Mouse (Mus musculus) T-cell, adult 2 months (primary cell): ENCODE data around the gene Rexo5.

Source experiments
- DNase-seq: peaks from one replicate; pipeline ENCODE4 v3.0.0; 2022; ENCODE audit warnings: low spot score

Gene Rexo5

DNA sequence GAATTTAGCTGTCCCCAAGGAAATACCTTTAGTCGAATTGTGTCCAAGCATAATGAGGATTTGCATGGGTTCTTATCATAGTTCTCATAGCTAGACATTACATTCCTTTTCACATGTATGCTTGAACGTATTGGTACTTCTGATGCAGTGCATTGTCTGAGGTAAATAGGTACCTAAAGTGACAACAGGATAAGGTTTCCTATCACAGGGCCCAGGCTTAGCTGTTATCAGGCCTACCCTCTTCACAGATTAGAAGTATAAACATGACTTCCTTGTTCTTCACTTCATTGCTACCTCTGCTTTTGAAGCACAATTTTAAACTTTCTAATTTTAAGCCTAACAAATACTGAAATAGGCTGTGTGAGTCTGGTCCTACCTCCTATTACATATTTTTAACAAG lies 51.7 kb downstream of the Rexo5 start:
- DNase-seq: no peak

DNA sequence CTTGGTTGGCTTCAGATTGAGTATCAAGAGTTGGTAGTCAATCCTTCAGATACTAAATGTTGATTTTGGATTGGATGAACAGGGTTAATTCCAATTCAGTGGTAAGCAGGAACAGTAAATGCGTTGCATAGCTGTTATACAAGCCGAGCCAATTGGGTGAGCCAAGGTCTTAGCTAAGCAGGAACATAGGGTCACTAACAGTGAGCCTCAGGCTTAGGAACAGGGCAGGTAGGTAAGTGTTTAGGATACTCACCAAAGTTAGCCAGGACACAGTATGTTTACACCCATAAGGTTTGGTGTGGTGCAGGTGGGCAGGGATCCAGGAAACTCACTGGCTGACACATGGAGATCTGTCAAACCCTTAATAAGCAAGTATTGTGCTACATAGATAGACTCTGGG lies 53.6 kb downstream of the Rexo5 start:
- no peak for DNase-seq

DNA sequence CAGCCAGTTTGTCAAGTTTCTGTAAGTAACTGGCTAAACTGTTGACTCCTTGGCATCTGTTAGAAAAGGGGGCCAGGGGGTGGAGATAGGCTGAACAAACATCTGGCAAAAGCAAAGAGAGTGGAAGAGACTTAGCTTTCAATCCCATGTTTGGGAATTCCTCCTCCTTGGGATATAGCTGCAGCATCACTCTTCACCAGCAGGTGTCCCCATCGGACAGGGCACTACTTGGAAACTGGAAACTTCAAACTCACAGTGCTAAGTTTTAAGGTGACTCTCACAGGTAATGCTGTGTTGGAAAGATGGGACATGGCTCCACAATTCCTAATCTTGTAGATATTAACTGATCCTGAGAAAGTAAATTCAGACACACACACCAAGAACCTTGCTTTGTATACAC lies 55.3 kb downstream of the Rexo5 start:
- no peak for DNase-seq

DNA sequence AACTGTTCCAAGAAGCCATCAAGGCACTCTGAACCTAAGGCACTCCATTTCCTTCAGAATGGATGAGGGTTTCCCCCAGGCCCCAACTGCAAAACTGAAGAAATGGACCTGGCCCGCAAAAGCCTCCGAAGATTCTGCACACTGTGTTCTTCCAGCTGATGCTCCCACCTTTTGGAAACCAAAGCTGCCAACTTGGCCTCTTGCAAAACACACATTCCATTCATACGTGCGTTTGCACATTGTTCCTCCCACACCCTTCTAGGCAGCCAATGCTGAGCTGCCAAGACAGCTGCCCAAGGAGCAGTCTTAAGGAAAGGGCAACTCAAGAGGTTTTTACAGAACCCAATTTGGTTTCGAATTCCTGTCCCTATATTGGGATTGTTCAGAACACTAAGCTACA lies 56.9 kb downstream of the Rexo5 start:
- DNase-seq: no peak

DNA sequence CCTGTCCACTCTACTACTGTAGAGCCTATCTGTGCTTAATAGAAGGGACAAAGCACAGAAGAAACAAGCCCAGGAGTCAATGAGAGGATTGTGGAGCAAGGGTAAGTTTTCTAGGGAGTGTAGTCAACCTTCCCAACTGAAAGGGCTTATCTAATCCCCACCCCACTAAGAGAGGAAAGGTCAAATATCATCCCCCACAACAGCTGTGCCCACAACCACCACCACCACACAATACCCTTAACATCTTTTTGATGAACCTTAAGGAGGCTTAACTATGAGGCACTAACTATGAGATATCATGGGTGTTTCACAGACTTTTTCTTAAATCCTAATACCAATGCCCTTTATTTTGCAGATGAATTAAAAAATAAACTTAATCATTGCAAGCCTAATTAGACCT lies 58.7 kb downstream of the Rexo5 start:
- no peak for DNase-seq

DNA sequence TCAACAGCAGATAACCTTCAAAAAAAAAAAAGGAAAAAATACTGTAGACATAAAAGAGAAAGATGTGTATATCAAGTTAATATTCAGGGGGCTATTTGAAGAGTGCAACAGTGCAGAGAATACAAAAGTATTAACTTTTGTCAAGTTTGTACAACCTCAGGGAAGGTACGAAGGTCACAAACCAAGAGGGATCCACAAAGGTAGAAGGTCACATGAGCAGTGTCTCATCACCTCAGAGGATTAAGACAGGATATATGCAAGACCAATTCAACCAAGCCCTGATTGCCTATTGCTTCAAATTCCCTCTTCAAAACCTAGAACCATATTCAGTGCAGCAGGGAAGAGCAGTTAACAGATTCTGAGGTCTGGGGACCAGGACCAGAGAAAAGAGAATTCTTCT lies 59.4 kb downstream of the Rexo5 start:
- no peak for DNase-seq

DNA sequence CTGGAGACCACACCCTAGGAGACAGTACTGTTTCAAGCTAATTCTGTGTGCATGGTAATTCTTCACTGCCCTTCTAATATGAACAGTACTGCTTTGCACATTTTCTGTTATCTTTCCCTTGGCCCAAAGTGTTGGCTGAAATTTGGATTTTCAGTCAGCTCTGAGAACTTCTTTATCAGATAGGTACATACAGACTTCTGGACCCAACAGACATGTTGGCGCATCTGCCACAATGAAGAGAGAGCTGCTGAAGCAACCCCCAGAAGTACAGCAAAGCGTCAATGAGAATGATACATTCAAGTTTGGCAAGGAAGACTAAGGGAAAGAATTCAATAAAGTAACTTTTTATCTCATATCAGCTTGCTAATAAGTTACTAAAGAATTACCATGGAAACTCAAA lies 60.6 kb downstream of the Rexo5 start:
- DNase-seq: no peak

DNA sequence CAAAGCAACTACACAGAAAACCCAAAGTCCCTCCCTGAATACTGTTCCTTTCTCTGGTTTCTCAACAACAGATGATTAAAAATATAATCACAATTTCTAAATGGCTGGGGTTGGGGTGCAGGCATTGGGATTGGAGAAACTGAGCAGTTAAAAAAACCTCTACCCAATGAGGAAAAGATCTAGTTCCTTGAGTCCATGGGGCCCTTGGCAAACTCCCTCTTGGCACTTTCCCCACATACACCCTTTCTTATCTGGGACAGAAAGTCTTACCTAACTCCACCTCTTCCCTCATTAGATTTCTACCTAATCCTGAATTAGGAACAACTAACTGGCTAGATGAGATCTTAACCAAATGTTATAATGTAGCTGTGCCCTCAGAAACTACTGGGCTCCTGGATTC lies 61.2 kb downstream of the Rexo5 start:
- no peak for DNase-seq

DNA sequence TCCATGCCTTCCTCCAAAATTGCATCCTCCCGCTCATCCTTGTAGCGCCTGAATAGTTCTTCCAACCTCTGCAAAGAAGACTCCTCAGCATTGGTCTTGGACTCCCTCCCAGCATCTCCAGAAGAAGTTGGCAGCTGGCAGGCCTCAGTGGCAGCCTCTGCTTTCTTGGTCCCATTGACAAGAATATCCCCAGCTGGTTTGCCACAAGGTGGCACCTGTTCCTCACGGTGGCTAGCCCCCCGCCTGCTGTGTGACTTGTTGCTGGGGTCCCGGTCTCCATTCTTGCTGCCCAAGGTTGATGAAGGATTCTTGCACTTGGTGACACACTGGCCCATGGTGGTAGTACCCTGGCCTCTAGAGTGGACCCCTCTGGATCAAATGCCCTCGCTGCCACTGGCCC lies 65.7 kb downstream of the Rexo5 start:
- DNase-seq: peak; percentile 10

DNA sequence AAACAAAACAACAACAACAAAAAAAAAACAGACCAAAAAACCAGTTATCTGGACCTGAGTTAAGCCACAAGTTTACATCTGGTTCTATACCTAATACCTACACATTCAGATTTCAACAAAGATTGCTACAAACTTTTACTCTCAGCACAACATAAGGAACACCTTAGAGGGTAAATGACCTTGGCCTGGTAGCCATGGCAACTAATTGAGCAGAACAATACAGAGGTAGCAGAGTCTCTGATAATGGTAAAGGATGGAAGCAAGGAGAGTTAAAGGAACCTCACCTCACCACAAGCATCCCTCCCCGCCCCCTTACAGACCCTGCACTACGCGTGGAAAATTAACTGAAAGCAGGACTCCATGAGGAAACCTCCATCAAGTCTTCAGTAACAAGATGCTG lies 66.3 kb downstream of the Rexo5 start:
- DNase-seq: no peak

DNA sequence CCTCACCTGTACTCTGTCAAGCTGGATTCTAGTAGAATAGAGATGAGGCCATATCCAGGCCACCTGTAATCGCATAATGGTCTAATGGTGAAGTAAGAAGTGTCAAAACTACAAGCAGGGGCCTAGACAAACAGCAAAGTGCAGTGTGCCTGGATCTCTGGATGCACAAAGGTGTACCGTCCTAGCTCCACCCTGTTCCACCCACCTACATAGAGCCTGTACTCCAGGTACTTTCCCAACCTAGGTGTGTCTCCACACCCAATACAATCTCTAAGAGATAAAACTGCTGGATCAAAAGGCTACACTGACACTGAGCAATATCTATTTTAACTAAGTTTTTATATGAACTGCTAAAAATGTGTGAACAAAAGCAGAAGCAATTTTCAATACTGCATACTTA lies 66.7 kb downstream of the Rexo5 start:
- DNase-seq: no peak

DNA sequence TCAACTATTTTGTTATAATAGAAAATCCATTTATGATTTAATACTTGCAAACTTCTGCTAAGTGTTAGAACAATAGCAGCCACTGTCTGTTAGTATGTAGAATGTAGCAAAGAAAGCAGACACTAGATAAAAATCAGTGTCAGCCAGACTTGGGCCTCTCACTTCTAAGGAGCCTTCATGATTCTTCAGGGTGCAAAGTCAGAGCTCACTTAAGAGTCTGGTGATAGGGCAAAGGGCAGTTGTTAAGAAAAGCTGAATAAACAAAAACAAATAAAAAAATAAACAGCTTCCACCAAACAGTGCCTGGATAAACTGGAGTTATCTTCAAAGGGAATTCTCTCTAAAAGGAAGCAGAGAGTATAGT lies 67.1 kb downstream of the Rexo5 start:
- no peak for DNase-seq

DNA sequence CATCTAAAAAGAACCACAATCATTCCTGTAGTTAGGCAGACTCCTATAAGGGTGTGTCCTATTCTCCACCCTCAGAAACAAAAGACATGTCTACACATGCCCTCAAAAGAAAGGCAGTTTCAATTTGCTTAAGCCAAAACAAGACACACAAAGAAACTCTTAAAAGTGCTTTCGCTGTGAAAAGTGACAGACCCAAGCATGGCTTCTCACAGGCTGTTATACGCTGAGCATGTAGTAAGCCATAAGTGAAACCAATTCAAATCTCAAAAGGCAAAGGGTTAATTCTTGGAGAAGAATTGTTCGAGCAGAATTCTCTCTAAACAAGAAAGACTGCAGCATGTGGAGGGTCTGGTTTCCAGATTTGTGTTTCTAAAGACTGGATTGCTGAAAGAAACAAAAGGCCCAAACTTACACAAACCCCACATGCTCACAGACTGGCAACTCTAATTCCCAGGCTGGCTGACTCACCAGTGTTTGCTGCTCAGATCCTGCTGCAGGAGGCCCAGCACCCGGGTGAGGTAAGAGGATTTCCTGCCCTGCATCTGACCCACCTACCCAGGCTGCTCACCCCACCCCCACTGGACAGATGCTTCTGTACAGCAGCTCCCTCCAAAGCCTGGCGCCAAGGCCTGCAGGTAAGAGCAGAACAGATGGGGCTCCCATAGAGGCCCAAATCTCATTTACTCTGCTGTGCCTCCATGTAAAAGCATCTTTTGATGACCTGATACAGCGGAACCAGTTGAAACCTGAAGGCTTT lies 67.7 kb downstream of the Rexo5 start:
- DNase-seq: peak; percentile 79

DNA sequence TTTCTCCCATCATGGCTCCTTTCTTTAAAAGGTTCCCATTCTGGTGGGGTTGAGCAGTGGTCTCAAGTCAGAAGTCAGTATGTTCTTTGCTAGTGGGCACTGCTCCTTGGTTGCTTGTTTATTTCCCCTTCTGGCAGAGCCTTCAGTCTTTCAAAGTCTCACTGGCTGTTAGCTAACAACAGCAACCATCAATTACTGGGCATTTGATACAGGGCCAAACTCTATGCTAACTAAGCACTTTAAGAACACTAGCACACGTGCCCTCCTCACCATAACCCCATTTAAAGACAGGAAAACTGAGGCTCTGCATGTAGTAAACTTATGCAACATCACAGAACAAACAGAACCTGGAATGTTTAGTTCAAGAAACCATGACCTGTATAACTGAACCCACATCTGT lies 68.4 kb downstream of the Rexo5 start:
- DNase-seq: no peak

DNA sequence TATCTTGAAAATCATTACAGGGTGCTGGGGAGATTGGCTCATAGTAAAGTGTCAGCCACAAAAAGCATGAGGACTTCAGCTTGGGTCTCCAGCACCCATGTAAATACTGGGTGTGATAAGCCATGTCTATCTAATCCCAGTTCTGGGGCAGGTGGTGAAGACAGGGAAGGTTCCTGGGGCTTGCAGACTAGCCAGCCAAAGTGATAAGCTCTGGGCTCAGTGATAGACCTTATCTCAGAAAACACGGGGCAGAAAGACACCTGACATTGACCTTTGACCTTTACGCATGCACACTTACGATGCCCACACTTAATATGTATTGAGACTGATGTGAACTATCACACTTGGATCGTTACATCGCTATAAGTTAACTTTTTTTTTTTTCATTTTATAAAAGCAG lies 70.7 kb downstream of the Rexo5 start:
- DNase-seq: no peak

DNA sequence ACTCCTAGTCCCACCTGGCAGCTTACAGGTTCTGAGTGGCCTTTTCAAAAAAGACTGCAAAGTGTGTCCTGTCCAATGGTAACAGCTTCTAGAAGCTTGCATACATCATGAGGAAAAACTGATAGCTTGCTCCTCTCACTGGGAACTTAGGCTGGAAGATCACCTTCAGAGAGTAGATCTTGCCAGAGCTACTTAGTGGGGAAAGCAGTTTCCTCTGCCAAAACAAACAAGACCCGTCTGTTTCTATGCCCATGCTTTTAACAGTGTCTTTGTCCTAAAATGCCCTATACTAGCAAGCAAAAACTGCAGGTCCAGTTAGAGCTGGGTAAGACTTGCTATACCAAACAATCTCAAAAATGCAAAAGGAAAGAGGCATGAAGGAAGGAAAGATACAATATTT lies 72.3 kb downstream of the Rexo5 start:
- DNase-seq: no peak

DNA sequence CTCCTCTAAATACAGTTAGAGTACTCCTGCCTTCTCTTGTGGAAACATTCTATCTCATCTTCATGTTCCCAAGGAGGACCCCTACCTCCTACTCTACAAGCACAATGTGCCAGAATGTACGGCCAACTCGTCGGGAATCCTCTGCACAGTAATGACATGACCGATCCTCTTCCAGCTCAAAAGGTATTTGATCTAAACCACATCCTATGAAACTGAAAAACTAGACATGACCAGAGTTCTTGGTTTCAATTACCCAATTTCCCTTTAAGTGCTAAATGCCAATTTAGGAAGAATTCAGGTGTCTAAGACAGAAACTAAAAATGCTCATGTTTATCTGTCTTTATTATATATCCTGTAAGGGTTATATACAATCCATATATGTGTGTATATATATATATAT lies 78.4 kb downstream of the Rexo5 start:
- no peak for DNase-seq

DNA sequence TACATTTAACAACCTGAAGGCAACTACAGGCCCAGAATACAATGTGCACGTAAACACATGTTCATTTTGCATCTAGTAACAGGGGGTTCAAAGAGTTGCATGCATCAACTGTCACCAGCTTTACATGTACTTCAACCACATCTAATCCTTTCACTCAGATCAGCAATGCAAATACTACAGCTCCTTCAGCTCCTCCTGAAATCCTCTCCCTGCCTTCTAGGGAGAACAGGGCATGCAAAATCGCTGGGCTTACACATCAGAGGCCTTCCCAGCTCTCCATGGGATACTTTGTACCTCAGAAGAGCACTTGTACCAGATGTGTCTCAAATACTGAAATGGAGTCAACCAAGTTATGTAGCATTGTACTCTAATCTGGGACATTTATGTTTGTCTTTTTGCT lies 79.2 kb downstream of the Rexo5 start:
- DNase-seq: no peak

DNA sequence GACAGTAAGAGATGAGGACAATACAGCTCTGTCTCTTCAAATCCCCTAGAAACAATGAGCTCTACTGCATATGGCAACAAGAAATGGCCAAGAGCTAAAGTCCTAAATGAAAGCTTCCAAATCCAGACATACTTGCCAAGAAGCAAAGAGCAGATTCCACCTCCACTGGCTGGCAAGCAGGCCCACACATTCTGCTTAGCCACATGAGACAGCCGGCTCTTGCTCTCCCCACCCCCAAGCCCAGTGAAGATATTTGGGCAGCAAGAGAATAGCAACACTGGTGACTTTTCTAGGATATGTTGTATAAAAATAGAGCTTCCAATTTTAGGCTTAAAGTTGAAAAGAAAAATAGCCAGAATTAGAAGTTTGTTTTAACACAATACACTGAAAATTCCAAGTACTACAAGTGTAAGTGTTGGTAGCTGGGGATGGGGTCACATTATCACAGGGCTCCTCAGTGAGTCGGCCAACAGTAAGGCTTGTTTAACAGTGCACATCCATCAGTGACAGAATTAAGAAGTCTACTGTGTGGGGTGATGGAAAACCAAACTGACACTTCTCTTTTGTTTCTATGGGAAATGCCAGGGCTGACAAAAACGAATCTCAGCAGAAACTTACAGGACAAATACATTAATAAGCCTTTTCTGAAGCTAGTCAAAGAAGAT lies 82.1 kb downstream of the Rexo5 start:
- no peak for DNase-seq

DNA sequence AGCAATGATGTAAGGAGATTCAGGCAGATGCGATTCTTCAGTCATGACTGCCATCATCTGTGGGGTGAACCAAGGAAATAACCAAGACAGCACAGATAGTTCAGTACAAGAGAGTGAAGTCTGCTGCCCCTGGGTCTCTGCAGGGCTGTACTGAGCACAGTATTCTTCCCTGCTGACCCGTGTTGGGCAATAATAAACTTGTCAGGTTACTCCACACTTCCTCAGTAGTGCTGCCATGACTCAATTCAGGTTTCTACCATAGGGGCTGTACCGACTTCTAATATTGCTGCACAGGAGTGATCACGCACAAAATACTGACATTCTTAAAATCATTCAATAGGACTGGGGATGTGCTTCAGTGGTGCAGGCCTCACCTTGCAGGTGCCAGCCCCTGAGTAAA lies 85.4 kb downstream of the Rexo5 start:
- no peak for DNase-seq

DNA sequence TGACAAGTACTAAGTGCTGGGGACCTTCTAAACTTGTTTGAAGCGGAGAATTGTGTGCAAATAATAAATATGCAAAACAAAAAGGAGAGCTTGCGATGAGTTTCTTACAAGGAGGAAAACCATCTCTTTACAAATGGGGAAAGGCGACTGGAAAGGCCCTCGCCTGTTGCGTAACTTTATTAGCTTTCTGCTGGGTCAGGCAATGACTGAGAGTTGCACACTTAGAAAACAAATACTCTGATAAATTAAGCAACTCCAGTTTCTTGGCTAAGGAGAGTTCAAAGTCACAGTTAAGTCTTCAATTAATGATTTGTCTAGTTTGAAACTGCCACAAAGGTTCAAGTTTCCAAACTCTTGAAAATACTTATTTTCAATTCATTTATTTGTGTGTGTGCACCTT lies 86.5 kb downstream of the Rexo5 start:
- DNase-seq: no peak

DNA sequence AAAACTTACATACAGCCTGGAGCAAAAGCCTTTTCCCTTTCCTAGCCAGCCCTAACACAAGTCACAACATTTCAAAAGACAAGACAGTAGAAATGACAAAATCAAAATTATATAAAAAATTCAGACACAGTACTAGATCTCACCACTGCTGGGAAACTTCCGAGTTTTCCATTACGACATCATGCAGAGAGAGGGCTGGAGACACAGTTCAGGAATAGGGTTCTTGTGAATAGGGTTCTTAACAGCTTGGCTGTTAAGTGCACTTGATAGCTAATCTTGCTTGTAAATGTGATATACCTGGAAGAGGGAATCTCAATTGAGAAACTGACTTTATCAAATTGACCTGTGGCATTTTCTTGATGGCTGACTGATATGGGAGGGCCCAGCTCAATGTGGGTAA lies 87.4 kb downstream of the Rexo5 start:
- no peak for DNase-seq

DNA sequence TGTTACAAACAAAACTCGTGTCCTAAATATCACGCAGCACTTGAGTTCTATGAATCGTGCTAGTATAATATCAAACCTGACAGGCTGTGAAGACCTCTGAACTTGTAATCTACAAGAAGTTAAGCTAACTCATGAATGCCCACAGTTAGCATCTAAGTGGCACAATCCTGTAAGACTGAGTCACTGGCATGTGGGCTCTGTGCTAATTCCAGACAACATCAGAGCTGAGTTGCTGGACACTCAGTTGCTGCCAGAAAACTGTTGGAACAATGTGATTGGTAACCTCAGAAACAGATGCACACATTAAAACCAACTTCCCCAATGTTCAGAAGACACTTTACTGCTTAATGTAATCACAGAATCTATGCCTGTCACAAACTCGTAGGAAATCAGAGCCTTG lies 94.1 kb downstream of the Rexo5 start:
- no peak for DNase-seq

DNA sequence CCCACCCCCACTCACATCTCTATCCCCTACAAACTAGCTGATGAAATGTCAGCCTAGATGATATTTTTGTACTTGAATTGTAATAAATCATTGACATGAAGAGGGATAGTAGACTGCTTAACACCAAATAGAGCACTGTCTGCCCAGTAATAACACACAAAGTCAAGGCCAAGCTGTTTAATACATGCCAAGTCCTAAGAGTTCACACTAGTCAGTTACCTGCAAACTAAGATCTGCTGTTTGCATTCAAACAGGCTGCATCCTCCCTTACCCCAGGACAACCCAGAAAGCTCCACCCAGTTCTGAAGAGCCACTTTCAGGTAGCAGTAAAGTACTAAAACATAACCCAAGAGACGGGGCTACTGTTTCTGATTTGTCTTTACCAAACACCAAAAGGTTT lies 98.4 kb downstream of the Rexo5 start:
- no peak for DNase-seq
